Mouse (Mus musculus) spleen, adult 2 months (tissue): Measurements from ENCODE around the gene BC067074.

Experiments
- CTCF ChIP-seq: fragments of 200-500 bp; IDR thresholded peaks from 2 replicates; pipeline ENCODE4 v1.5.1; 2011; ENCODE audit warnings: mild to moderate bottlenecking, inconsistent platforms; ENCODE audit not compliant: insufficient read depth, insufficient read length, insufficient replicate concordance; ENCODE audit errors: extremely low read depth
- POLR2A ChIP-seq: fragments of 200-500 bp; IDR thresholded peaks from 2 replicates; pipeline ENCODE4 v1.6.1; 2011; ENCODE audit warnings: low read depth, low read length, inconsistent platforms

DNA sequence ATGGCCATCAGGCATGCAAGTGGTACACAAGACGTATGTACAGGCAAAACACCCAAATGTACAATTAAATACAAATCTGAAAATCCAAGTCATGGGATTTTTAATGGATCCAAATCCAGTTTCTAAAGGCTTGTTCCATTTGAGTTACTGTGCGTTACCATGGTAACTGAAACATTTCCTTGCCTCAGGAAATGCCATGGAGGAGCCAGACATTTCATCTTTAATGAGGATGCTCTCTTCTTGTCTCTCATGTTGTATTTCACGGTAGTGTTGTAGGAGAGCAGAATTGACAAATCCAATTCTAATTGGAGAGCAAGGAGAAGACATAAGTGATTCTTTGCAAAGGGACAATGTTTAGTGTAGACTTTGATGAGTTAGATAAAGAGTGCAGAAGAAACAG, 31.3 kb downstream of the BC067074 start:
- TF ChIP-seq CTCF (no peak), POLR2A (no peak)
